Mouse (Mus musculus): ENCODE results near the gene Zfp648. TPM values are rescaled to one million over a fixed set of nuclear protein-coding genes. Genes with fewer than 3 reads are reported as not detected.

Zfp648 gene
- polyA plus RNA-seq, 1 experiment = not detected

- Histone ChIP-seq H3K4me1 (ENCODE audit: control insufficient read depth) (no peaks in the 10 kb centered on the region), H3K27me3 (ENCODE audit: control insufficient read depth) (peaks cover 21% of the 10 kb centered on the region), H3K36me3 (ENCODE audit: control insufficient read depth) (no peaks in the 10 kb centered on the region), H3K4me3 (replicated peaks) (no peak overlapping the region), H3K9me3 (ENCODE audit: control insufficient read depth, low read length) (no peaks in the 10 kb centered on the region; the same call in 1 of the 2 replicates)
- TF ChIP-seq TAL1 (IDR thresholded peaks at IDR 0.05; ENCODE audit: low read length) (no peak), GATA1 (IDR thresholded peaks at IDR 0.05; ENCODE audit: low read length) (no peak)
These were observed 3.9 kb downstream of the Zfp648 start for GRCm38 (mm10) chr1:154204652-154205573.

GRCm38 (mm10) chr1:154219991-154220390 lies 19.0 kb downstream of the Zfp648 start:
- no peaks in the 10 kb centered on the region for H3K4me1 ChIP-seq (ENCODE audit: control insufficient read depth)

DNA sequence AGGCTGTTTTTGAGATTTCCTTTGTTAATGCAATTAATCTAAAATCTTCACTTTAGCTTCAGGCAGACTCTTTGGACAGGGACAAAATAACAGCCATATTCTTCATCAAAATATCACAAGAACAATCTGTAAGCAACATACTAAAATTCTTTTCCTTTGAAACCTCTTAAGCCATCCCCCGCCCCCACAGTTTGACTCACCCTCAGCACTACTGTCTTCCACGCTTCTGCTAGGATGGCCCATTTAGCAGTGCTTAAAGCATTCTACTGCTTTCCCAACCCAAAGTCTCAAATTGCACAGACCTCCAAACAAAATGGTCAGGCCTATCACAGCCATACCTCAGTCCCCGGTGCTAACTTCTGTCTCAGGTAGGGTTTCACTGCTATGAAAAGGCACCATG lies 19.6 kb downstream of the Zfp648 start:
- TF ChIP-seq GATA1 (IDR thresholded peaks at IDR 0.05; ENCODE audit: low read length) = no peak
- TF ChIP-seq TAL1 (IDR thresholded peaks at IDR 0.05; ENCODE audit: low read length) = no peak
- no peaks in the 10 kb centered on the region for H3K36me3 ChIP-seq (ENCODE audit: control insufficient read depth)
- no peaks in the 10 kb centered on the region for H3K9me3 ChIP-seq (ENCODE audit: control insufficient read depth, low read length)
- H3K27me3 ChIP-seq (ENCODE audit: control insufficient read depth) = no peaks in the 10 kb centered on the region
- no peak overlapping the region for H3K4me3 ChIP-seq (replicated peaks)
- H3K4me1 ChIP-seq (ENCODE audit: control insufficient read depth) = no peaks in the 10 kb centered on the region

More at GRCm38 (mm10) chr1:154219991-154220390, 19.0 kb downstream of the Zfp648 start:
- Histone ChIP-seq H3K36me3 (ENCODE audit: control insufficient read depth) (no peaks in the 10 kb centered on the region), H3K4me3 (replicated peaks) (no peak overlapping the region), H3K27me3 (ENCODE audit: control insufficient read depth) (no peaks in the 10 kb centered on the region), H3K9me3 (ENCODE audit: control insufficient read depth, low read length) (no peaks in the 10 kb centered on the region)
- no peak for TF ChIP-seq TAL1 (IDR thresholded peaks at IDR 0.05; ENCODE audit: low read length)
- no peak for TF ChIP-seq GATA1 (IDR thresholded peaks at IDR 0.05; ENCODE audit: low read length)

DNA sequence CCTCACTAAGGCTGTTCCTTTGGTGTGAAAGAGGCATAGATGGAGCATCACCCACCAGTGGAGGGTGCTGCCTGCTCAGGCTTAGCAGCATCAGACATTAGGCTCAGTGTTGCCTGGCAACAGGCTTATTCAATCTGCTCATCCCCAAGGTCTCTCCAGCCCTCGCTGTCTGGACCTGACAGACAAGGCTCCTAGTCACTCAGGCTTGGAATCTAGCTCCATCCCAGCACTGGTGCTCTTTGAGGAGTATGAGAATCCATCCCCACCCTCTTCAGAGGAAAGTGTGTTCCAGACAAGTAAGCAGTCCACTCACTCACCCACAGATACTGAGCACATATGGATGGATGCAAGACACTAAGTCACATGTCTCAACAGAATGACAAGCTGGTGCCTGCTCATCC lies 22.8 kb downstream of the Zfp648 start:
- H3K4me3 ChIP-seq (replicated peaks) = no peak overlapping the region
- no peaks in the 10 kb centered on the region for H3K4me1 ChIP-seq (ENCODE audit: control insufficient read depth)
- no peak for TF ChIP-seq TAL1 (IDR thresholded peaks at IDR 0.05; ENCODE audit: low read length)
- TF ChIP-seq GATA1 (IDR thresholded peaks at IDR 0.05; ENCODE audit: low read length) = no peak
- no peaks in the 10 kb centered on the region for H3K36me3 ChIP-seq (ENCODE audit: control insufficient read depth)
- H3K27me3 ChIP-seq (ENCODE audit: control insufficient read depth) = no peaks in the 10 kb centered on the region
- H3K9me3 ChIP-seq (ENCODE audit: control insufficient read depth, low read length) = no peaks in the 10 kb centered on the region

DNA sequence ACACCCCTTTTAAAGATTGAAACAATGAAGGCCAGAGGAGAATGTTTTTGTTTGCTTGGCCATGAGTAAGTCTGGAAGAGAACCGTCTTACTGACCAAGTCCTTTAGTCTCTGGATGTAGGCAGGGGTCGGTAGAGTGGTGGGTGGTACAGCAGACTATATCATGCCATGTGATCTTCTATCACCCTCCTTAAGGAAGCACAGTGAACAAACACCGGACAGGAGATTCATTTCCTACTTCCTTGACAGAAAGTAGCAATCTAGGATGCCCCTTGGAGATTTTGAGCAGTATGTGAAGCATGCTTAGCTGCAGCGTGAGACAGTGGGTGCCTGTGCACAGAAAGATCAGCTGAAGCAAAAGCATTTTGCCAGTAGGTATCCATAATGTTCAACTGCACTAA lies 31.6 kb downstream of the Zfp648 start:
- Histone ChIP-seq H3K36me3 (ENCODE audit: control insufficient read depth) (no peaks in the 10 kb centered on the region), H3K9me3 (ENCODE audit: control insufficient read depth, low read length) (no peaks in the 10 kb centered on the region), H3K4me1 (ENCODE audit: control insufficient read depth) (no peaks in the 10 kb centered on the region), H3K4me3 (replicated peaks) (no peak overlapping the region), H3K27me3 (ENCODE audit: control insufficient read depth) (no peaks in the 10 kb centered on the region)
- TF ChIP-seq GATA1 (IDR thresholded peaks at IDR 0.05; ENCODE audit: low read length) = no peak
- TF ChIP-seq TAL1 (IDR thresholded peaks at IDR 0.05; ENCODE audit: low read length) = no peak

DNA sequence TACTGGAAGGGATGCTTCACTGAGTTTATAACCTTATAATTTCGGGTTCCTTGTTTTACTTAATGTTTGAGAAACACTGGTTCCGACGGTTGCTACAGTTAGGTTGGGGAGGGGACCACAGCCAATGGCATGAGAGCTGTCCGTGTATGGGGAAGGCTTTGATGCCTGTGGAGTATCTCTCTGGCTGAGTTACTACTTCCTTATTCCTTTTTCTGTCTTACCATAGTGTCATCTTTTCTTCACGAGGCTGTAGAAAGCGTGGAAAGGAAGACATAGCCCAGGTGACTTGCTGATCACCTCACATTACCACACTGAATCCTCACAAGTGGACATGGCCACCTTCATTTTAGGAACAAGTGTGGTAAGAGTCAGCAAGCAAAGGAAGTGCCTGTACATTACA lies 32.0 kb downstream of the Zfp648 start:
- no peaks in the 10 kb centered on the region for H3K4me1 ChIP-seq (ENCODE audit: control insufficient read depth)
- TF ChIP-seq GATA1 (IDR thresholded peaks at IDR 0.05; ENCODE audit: low read length) = no peak
- TF ChIP-seq TAL1 (IDR thresholded peaks at IDR 0.05; ENCODE audit: low read length) = no peak
- no peak overlapping the region for H3K4me3 ChIP-seq (replicated peaks)
- H3K9me3 ChIP-seq (ENCODE audit: control insufficient read depth, low read length) = no peaks in the 10 kb centered on the region
- no peaks in the 10 kb centered on the region for H3K27me3 ChIP-seq (ENCODE audit: control insufficient read depth)
- H3K36me3 ChIP-seq (ENCODE audit: control insufficient read depth) = no peaks in the 10 kb centered on the region

DNA sequence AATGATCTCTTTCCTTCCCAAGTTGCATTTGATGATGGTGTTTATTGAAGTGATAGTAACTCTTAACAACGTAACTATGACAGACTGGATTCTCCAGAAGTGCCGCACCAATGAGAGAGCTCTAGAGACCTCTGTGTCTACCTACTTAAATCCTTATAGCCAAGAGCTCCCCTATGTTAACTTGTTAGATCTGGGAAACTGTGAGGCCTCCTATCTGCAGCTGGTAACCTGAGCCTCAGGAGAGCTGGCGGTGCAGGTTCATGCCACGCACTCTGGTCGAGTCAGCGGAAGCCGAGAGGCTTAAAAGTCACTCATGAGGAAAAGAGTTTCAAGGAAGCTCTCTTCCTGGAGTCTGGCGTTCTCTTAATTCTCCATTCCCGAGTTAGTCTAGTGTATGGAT lies 33.8 kb downstream of the Zfp648 start:
- H3K27me3 ChIP-seq (ENCODE audit: control insufficient read depth) = no peaks in the 10 kb centered on the region
- H3K4me1 ChIP-seq (ENCODE audit: control insufficient read depth) = no peaks in the 10 kb centered on the region
- H3K9me3 ChIP-seq (ENCODE audit: control insufficient read depth, low read length) = no peaks in the 10 kb centered on the region
- H3K4me3 ChIP-seq (replicated peaks) = no peak overlapping the region
- TF ChIP-seq TAL1 (IDR thresholded peaks at IDR 0.05; ENCODE audit: low read length) (no peak), GATA1 (IDR thresholded peaks at IDR 0.05; ENCODE audit: low read length) (no peak)
- H3K36me3 ChIP-seq (ENCODE audit: control insufficient read depth) = no peaks in the 10 kb centered on the region

DNA sequence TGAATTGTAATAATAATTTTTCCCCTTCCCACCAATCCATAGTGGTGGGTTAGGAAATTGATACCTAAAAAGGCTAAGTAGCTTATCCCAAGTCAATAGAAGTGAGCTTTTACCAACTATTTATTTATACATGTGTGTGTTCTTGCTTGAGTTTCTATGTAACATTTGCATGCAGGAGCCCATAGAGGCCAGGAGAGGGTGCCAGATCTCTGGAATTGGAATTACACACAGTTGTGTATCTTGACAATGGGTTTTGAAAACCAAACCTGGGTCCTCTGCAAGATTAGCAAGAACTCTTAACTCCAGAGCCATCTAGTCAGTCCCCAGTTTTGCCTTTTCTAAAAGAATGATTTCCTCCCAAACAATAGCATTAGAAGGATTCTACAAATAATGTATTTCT lies 37.9 kb downstream of the Zfp648 start:
- H3K27me3 ChIP-seq (ENCODE audit: control insufficient read depth) = no peaks in the 10 kb centered on the region
- no peaks in the 10 kb centered on the region for H3K36me3 ChIP-seq (ENCODE audit: control insufficient read depth)
- TF ChIP-seq GATA1 (IDR thresholded peaks at IDR 0.05; ENCODE audit: low read length) (no peak), TAL1 (IDR thresholded peaks at IDR 0.05; ENCODE audit: low read length) (no peak)

GRCm38 (mm10) chr1:154251186-154251585 lies 50.2 kb downstream of the Zfp648 start:
- no peaks in the 10 kb centered on the region for H3K4me1 ChIP-seq (ENCODE audit: control insufficient read depth)
- H3K36me3 ChIP-seq (ENCODE audit: control insufficient read depth) = no peaks in the 10 kb centered on the region
- no peak for TF ChIP-seq GATA1 (IDR thresholded peaks at IDR 0.05; ENCODE audit: low read length)
- no peak for TF ChIP-seq TAL1 (IDR thresholded peaks at IDR 0.05; ENCODE audit: low read length)
- no peaks in the 10 kb centered on the region for H3K27me3 ChIP-seq (ENCODE audit: control insufficient read depth)
- no peaks in the 10 kb centered on the region for H3K9me3 ChIP-seq (ENCODE audit: control insufficient read depth, low read length)
- no peak overlapping the region for H3K4me3 ChIP-seq (replicated peaks)

More for the DNA sequence above, 37.9 kb downstream of the Zfp648 start:
- no peaks in the 10 kb centered on the region for H3K4me1 ChIP-seq (ENCODE audit: control insufficient read depth)
- no peaks in the 10 kb centered on the region for H3K9me3 ChIP-seq (ENCODE audit: control insufficient read depth, low read length)
- H3K4me3 ChIP-seq (replicated peaks) = no peak overlapping the region
